ENCODE assay signal across 1 mouse cellular context in the genomic region with DNA sequence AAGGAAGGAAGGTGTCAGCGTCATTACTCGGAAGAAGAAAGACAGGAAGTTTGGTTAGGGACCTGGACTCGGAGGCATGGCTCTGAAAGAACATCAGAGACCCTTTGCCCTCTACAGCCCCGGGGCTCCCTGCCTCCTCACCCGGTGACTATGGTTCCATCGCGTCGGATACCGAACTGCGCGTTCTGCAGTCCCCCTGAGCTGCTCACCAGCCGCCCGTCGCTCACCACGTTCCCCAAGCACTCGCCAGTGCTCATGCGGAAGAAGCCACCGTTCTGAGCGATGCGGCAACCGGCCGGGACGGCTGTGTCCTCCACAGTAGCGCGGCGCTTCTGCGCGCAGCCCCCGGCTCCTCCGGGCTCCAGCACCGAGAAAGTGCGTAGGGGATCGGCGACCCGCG.
TF ChIP-seq lines count a peak whose summit lies in the region.

No protein-coding gene starts in this region.

TF ChIP-seq in CH12.LX, 34 proteins besides CTCF, POLR2A, EP300 and RAD21 (continued from another document):
- TF ChIP-seq KAT2A (IDR thresholded peaks at IDR 0.05; ENCODE audit: insufficient replicate concordance, low read length) (no peak), HCFC1 (IDR thresholded peaks at IDR 0.05; ENCODE audit: low read depth, low read length) (no peak), MAZ (IDR thresholded peaks at IDR 0.05; ENCODE audit: low read depth, low read length) (no peak)
